Mouse (Mus musculus) stomach, postnatal 0 days (tissue): Measurements from ENCODE around the gene Magea5. TPM values are rescaled to one million over a fixed set of nuclear protein-coding genes. Genes with fewer than 3 reads are reported as not detected.
"Not testable (repeated sequence)": the region's sequence is repeated elsewhere in the genome, so short reads cannot be mapped to it uniquely, and the experiment has no call there.

Source experiments
- ATAC-seq: fragments of 200-750 bp; cut with Nextera tagmentation; 2 replicates; pipeline ENCODE4 v1.8.0; 2017; ENCODE audit not compliant: low FRiP score, low TSS enrichment
- DNase-seq: peaks from one replicate; pipeline ENCODE4 v3.0.0-alpha.2; 2016; ENCODE audit warnings: low spot score
- H3K27ac ChIP-seq: fragments of 300-500 bp; sonication (generic); replicated peaks from 2 replicates; pipeline ENCODE4 v1.5.1; 2014; ENCODE audit warnings: mild to moderate bottlenecking, control low read depth
- H3K27me3 ChIP-seq: fragments of 300-500 bp; sonication (generic); 2 replicates; pipeline ENCODE4 v1.6.1; 2014; ENCODE audit warnings: low read length; ENCODE audit not compliant: control insufficient read depth, insufficient read depth
- H3K36me3 ChIP-seq: fragments of 300-500 bp; sonication (generic); 2 replicates; pipeline ENCODE4 v1.6.1; 2014; ENCODE audit warnings: low read length, mixed read lengths; ENCODE audit not compliant: control insufficient read depth, insufficient read depth
- H3K4me1 ChIP-seq: fragments of 300-500 bp; sonication (generic); replicated peaks from 2 replicates; pipeline ENCODE4 v1.6.1; 2014; ENCODE audit warnings: antibody characterized with exemption; ENCODE audit not compliant: control insufficient read depth, insufficient read depth
- H3K4me2 ChIP-seq: fragments of 300-500 bp; sonication (generic); replicated peaks from 2 replicates; pipeline ENCODE4 v1.6.1; 2014; ENCODE audit warnings: low read depth, mild to moderate bottlenecking, control low read depth, moderate library complexity
- H3K4me3 ChIP-seq: fragments of 300-500 bp; sonication (generic); 2 replicates; pipeline ENCODE4 v1.5.1; 2014; ENCODE audit warnings: low read depth, low read length, control low read depth
- H3K9ac ChIP-seq: fragments of 300-500 bp; sonication (generic); 2 replicates; pipeline ENCODE4 v1.6.1; 2014; ENCODE audit warnings: mild to moderate bottlenecking, low read length, control low read depth, mixed read lengths
- H3K9me3 ChIP-seq: fragments of 300-500 bp; sonication (generic); 2 replicates; pipeline ENCODE4 v1.6.1; 2016; ENCODE audit warnings: low read length; ENCODE audit not compliant: control insufficient read depth
- CTCF ChIP-seq: IDR thresholded peaks from 2 replicates; pipeline ENCODE4 v1.5.1; 2016; ENCODE audit warnings: antibody characterized with exemption, low read depth, mild to moderate bottlenecking, moderate library complexity
- EP300 ChIP-seq: optimal IDR thresholded peaks from 2 replicates; pipeline ENCODE3; 2016; ENCODE audit warnings: antibody characterized with exemption
- WGBS: fragments of 180-500 bp; shearing (Covaris S2); extraction: QIAGEN DNeasy Blood & Tissue Kit; methylation state at CpG from one replicate; pipeline ENCODE4 v1.1.7; 2014; 5-methylcytosine and 5-hydroxymethylcytosine counted together
- polyA plus RNA-seq: library from polyadenylated mRNA; unstranded; fragments of >200 nt; fragmentation: Nextera tagmentation; extraction: Ambion mirVana; gene quantifications from 2 replicates; pipeline ENCODE4 v1.2.1, GENCODE M21; 2015

The Magea5 gene
- not detected in 2 replicates for polyA plus RNA-seq

DNA sequence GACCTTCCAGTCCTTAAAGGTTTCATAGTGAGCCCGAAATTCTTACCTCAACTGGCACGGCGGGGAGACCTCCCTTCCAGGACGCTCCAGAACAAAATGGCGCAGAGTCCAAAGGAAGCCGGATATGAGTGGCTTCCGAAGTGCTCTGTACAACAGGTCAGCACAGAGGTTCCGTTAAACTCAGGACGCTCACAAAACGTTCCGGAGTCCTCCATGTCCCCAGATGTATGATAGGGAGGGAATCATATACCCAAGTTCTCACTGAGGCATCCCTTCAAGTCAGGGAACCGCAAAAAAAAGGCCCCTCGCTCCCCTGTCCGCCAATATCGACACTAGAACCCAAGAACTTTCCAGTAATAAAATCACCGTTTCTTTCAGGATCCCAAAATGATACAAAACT lies at the start of gene Magea5:
Magea5 (minus strand) TSS at position 101 of the 400 bp plus-strand sequence.
- H3K27me3 ChIP-seq, ATAC-seq, H3K4me1 ChIP-seq, H3K27ac ChIP-seq, H3K9ac ChIP-seq, DNase-seq, H3K4me2 ChIP-seq, H3K9me3 ChIP-seq, H3K36me3 ChIP-seq, H3K4me3 ChIP-seq: not testable (repeated sequence)
- WGBS = 86% methylated on average over 12 of the region's 16 CpGs

DNA sequence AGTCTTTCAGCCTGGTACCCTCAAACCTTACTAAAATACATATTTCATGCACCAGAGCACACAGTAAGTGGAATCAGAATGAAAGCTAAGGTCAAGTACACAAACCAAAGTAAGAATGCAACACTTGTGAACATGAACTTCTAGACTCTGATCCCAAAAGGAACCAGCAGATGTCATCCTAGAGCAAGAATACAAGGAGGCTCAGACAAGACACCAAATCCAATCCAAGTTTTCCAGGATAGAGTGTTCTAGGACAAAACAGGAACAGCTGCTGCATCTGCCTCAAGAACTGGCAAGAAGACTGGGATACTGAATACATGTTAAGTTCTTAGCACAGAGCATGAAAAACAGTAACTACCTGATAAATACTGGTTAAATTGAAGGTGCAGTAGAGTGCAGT lies 35.1 kb upstream of the Magea5 start:
- no peaks in the 10 kb centered on the region for H3K4me1 ChIP-seq
- H3K9me3 ChIP-seq = no peaks in the 10 kb centered on the region
- no peaks in the 10 kb centered on the region for H3K36me3 ChIP-seq
- TF ChIP-seq CTCF (peak; percentile 67), EP300 (no peak)
- H3K9ac ChIP-seq = no peak overlapping the region
- DNase-seq (no peak), ATAC-seq (no peak)
- H3K4me3 ChIP-seq = no peak overlapping the region
- no peak overlapping the region for H3K27ac ChIP-seq
- H3K4me2 ChIP-seq = no peak overlapping the region
- no peaks in the 10 kb centered on the region for H3K27me3 ChIP-seq

DNA sequence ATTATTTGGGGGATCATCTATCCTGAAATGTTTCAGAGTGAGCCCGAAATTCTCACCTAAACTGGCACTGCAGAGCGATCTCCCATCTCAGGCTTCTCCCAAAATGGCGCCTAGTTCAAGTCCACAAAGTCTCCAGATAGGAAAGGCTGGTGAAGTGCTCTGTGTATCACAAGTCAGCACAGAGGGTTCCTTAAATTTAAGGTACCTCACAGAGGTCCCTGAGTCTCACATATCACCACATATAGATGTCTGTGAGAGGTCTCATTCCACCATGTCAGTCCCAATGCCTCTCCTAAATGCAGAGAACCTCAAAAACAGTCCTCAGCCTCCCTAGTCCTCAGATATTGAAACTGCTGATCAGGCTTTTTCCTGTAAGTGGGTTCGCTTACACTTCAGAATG lies 30.6 kb upstream of the Magea5 start, which contains the start of gene Magea2:
Magea2 (minus strand) TSS at position 101 of the 400 bp plus-strand sequence.
- H3K4me1 ChIP-seq, H3K9ac ChIP-seq, H3K36me3 ChIP-seq, H3K4me2 ChIP-seq, H3K4me3 ChIP-seq, DNase-seq, H3K9me3 ChIP-seq, ATAC-seq, H3K27me3 ChIP-seq, H3K27ac ChIP-seq: not testable (repeated sequence)
- WGBS = 91% methylated on average over 3 of the region's 4 CpGs

DNA sequence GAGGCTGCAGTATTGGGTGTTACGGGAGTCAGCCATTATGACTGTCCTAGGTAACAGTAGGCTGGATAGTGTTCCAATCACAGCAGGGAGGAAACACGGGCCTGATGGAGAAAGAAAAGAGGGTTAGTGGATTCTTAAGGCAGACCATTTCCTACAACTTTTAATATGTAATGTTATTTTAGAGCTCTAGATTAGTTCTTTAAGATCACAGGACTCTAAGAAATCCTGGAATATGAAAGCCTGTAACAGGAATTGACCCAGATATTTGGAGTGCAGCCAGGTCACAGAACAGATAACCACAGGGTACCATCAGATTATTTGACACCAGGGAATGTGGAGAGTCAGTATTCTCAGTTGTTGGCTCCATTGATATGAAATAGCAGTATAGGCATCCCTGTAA lies 26.7 kb upstream of the Magea5 start, which contains the start of gene Magea1:
Magea1 (minus strand) TSS at position 101 of the 400 bp plus-strand sequence.
- not testable (repeated sequence) for H3K9ac ChIP-seq, H3K27me3 ChIP-seq, H3K9me3 ChIP-seq, H3K4me2 ChIP-seq, H3K36me3 ChIP-seq, H3K4me1 ChIP-seq, H3K4me3 ChIP-seq, DNase-seq, ATAC-seq, H3K27ac ChIP-seq
- WGBS = 67% methylated on average over 1 of the region's 2 CpGs

Other genes with a start within 250 kb of the Magea5 start
- not detected in 2 replicates for gene Cldn34b1, start 172.9 kb downstream of the Magea5 start, polyA plus RNA-seq
- gene Magea6, start 127.2 kb downstream of the Magea5 start, polyA plus RNA-seq = not detected in 2 replicates
- gene Magea3, start 113.6 kb downstream of the Magea5 start, polyA plus RNA-seq = not detected in 2 replicates
- gene Magea8, start 67.3 kb downstream of the Magea5 start, polyA plus RNA-seq = not detected in 2 replicates
- gene Magea1, start 26.6 kb upstream of the Magea5 start, polyA plus RNA-seq = not detected in 2 replicates
- gene Magea2, start 30.5 kb upstream of the Magea5 start, polyA plus RNA-seq = not detected in 2 replicates
- not detected in 2 replicates for gene Cldn34b2, start 65.3 kb upstream of the Magea5 start, polyA plus RNA-seq
- 206 and 219 TPM in 2 replicates for gene Sat1, start 153.3 kb upstream of the Magea5 start, polyA plus RNA-seq
- gene Acot9, start 199.3 kb upstream of the Magea5 start, polyA plus RNA-seq = 32.8 and 34.3 TPM in 2 replicates